In the genomic region with DNA sequence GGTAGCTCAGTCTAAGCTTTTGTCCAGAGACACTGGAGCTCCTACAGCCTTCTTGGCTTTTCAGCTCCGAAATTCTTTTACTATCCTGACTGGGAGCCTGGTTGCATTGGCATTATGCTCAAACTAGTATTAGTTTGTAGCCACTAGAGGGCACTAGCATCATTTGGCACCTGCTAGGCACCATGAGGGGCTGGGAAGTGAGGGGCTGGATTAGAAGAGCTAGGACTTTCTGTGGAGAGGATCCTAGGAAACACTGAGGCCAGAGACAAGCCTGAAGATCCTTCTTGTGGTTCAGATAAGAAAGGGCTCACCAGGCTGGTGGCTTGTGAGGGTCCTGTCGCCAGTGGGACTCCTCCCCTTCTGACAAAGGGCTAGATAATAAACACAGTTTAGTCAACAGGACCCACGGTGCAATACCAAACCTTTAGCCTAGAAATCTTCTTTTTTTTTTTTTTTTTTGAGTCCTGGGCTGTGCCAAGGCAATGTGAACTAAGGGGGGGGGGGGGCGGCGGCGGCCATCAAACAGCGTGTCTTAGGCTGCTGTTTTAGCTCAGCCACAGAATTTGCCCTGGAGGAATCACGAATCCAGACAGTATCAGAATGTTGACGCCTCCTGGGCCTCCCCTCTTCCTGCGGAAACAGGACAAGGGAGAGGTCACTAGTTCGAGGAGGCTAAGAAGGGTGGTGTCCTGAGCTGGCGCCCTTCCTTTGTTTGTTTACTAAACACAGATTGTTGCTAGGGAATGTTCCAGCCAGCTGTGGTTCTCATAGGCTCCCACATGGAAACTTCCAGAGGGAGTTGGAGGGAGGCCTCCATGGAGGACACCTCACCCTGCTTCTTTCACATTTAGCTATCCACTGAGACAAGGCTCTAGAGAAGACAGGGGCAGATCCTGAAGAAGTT, we compare ENCODE assay signal across 8 mouse cellular contexts. TPM values are rescaled to one million over a fixed set of nuclear protein-coding genes. Genes with fewer than 3 reads are reported as not detected.
A peak's percentile ranks its signal among the peaks of the same experiment; 100 is the strongest.
DNase-seq lines count a peak whose midpoint lies in the region; ATAC-seq and TF ChIP-seq lines count a peak whose summit lies in the region.

No protein-coding gene starts in this region.

- peak; percentile 54 for TF ChIP-seq POLR2A in heart, adult 2 months (IDR thresholded peaks at IDR 0.05; ENCODE audit: insufficient read depth, low read depth, low read length)

- H3K36me3 ChIP-seq in embryonic facial prominence, embryonic 10.5 days (replicated peaks), result no peaks in the 10 kb centered on the region
- H3K36me3 ChIP-seq in heart, adult 2 months (ENCODE audit: control insufficient read depth, insufficient read depth, low read length), result peaks cover 7% of the 10 kb centered on the region; the same call in 1 of the 2 replicates
- no peaks in the 10 kb centered on the region for H3K36me3 ChIP-seq in limb, embryonic 12.5 days
- no peaks in the 10 kb centered on the region for H3K36me3 ChIP-seq in midbrain, embryonic 13.5 days
- no peaks in the 10 kb centered on the region for H3K36me3 ChIP-seq in stomach, embryonic 14.5 days (ENCODE audit: control insufficient read depth, insufficient read depth, low read length)

- H3K27ac ChIP-seq in embryonic facial prominence, embryonic 10.5 days (replicated peaks), result no peak overlapping the region
- peak overlapping the region; percentile 97 for H3K27ac ChIP-seq in heart, adult 2 months
- no peak overlapping the region for H3K27ac ChIP-seq in limb, embryonic 12.5 days
- H3K27ac ChIP-seq in midbrain, embryonic 13.5 days, result no peak overlapping the region
- no peak overlapping the region for H3K27ac ChIP-seq in stomach, embryonic 14.5 days (ENCODE audit: low read length)

- H3K9ac ChIP-seq in heart, adult 2 months (ENCODE audit: low read depth, low read length), result peak overlapping the region; percentile 52
- no peak overlapping the region for H3K9ac ChIP-seq in limb, embryonic 12.5 days (replicated peaks)
- H3K9ac ChIP-seq in midbrain, embryonic 13.5 days (replicated peaks), result no peak overlapping the region
- no peak overlapping the region for H3K9ac ChIP-seq in stomach, embryonic 14.5 days (replicated peaks; ENCODE audit: low read depth, low read length)

- ATAC-seq in limb, embryonic 12.5 days (ENCODE audit: insufficient number of reproducible peaks, insufficient read depth, low FRiP score, low TSS enrichment, low read depth), result peak; percentile 66
- peak; percentile 90 for ATAC-seq in midbrain, embryonic 13.5 days
- ATAC-seq in stomach, embryonic 14.5 days (ENCODE audit: insufficient number of reproducible peaks, insufficient read depth, low FRiP score, low read depth), result peak; percentile 72; the same call in 1 of the 2 replicates

- no peak overlapping the region for H3K4me3 ChIP-seq in embryonic facial prominence, embryonic 10.5 days
- no peak overlapping the region for H3K4me3 ChIP-seq in heart, adult 2 months
- H3K4me3 ChIP-seq in limb, embryonic 12.5 days (replicated peaks), result no peak overlapping the region
- H3K4me3 ChIP-seq in midbrain, embryonic 13.5 days (replicated peaks), result no peak overlapping the region
- no peak overlapping the region for H3K4me3 ChIP-seq in stomach, embryonic 14.5 days (ENCODE audit: low read depth, low read length)

- peak; percentile 99 for TF ChIP-seq EP300 in heart, adult 2 months (IDR thresholded peaks at IDR 0.05; ENCODE audit: insufficient read depth, low read depth, low read length)

- no peak overlapping the region for H3K4me2 ChIP-seq in limb, embryonic 12.5 days
- H3K4me2 ChIP-seq in midbrain, embryonic 13.5 days (replicated peaks), result no peak overlapping the region
- H3K4me2 ChIP-seq in stomach, embryonic 14.5 days (replicated peaks; ENCODE audit: low read depth, low read length), result no peak overlapping the region

- peak; percentile 89 for TF ChIP-seq CTCF in heart, adult 2 months (IDR thresholded peaks at IDR 0.05)

- H3K9me3 ChIP-seq in embryonic facial prominence, embryonic 10.5 days, result no peaks in the 10 kb centered on the region
- H3K9me3 ChIP-seq in limb, embryonic 12.5 days, result no peaks in the 10 kb centered on the region
- H3K9me3 ChIP-seq in midbrain, embryonic 13.5 days, result no peaks in the 10 kb centered on the region
- H3K9me3 ChIP-seq in stomach, embryonic 14.5 days (ENCODE audit: control insufficient read depth, low read depth, low read length), result no peaks in the 10 kb centered on the region

- peaks cover 8% of the 10 kb centered on the region; the same call in 1 of the 2 replicates for H3K4me1 ChIP-seq in embryonic facial prominence, embryonic 10.5 days
- peaks cover 9% of the 10 kb centered on the region for H3K4me1 ChIP-seq in heart, adult 2 months (ENCODE audit: control insufficient read depth, insufficient read depth, low read length)
- no peaks in the 10 kb centered on the region for H3K4me1 ChIP-seq in limb, embryonic 12.5 days (replicated peaks)
- no peaks in the 10 kb centered on the region; the same call in 1 of the 2 replicates for H3K4me1 ChIP-seq in midbrain, embryonic 13.5 days (replicated peaks)
- peaks cover 3% of the 10 kb centered on the region; the same call in 1 of the 2 replicates for H3K4me1 ChIP-seq in stomach, embryonic 14.5 days (ENCODE audit: control insufficient read depth, insufficient read depth, low read length)

- peak; percentile 41 to 44 for DNase-seq in B cell, adult 2 months
- DNase-seq in adrenal gland, postnatal 14 days, result peak; percentile 79
- DNase-seq in embryonic facial prominence, embryonic 10.5 days (ENCODE audit: low spot score), result peak; percentile 61
- DNase-seq in heart, adult 2 months, result peak; percentile 84 to 92
- DNase-seq in kidney, adult 11 months, result peak; percentile 86

- 32% methylated on average over 12 of the region's 12 CpGs for WGBS in embryonic facial prominence, embryonic 10.5 days
- under 1% methylated on average over 12 of the region's 12 CpGs for WGBS in heart, adult 2 months
- WGBS in limb, embryonic 12.5 days, result 52% methylated on average over 12 of the region's 12 CpGs
- WGBS in midbrain, embryonic 13.5 days, result 55% methylated on average over 12 of the region's 12 CpGs
- 29% methylated on average over 12 of the region's 12 CpGs for WGBS in stomach, embryonic 14.5 days

- intact Hi-C loops in heart, adult 2 months (cut with DNase I), result loop anchor here (1.0 to 2.0 kb wide), 4 partner anchors 20 to 330 kb away; partner anchors contain the start of gene Tppp

- H3K27me3 ChIP-seq in embryonic facial prominence, embryonic 10.5 days (replicated peaks; ENCODE audit: low read depth, poor library complexity, severe bottlenecking), result no peaks in the 10 kb centered on the region; the same call in 1 of the 2 replicates
- H3K27me3 ChIP-seq in heart, adult 2 months (ENCODE audit: control insufficient read depth, insufficient read depth, low read length), result no peaks in the 10 kb centered on the region
- peaks cover 3% of the 10 kb centered on the region; the same call in 1 of the 2 replicates for H3K27me3 ChIP-seq in limb, embryonic 12.5 days
- no peaks in the 10 kb centered on the region for H3K27me3 ChIP-seq in midbrain, embryonic 13.5 days
- no peaks in the 10 kb centered on the region for H3K27me3 ChIP-seq in stomach, embryonic 14.5 days (ENCODE audit: control insufficient read depth, insufficient read depth, low read length)

- H3K79me2 ChIP-seq in heart, adult 2 months (replicated peaks; ENCODE audit: control insufficient read depth, insufficient read depth, low read length), result no peaks in the 10 kb centered on the region

RNA-seq across cellular contexts. Expression of gene Zdhhc11, which starts 7.1 kb away (rescaled TPM):
- not detected in 2 replicates for total RNA-seq in adrenal gland, postnatal 14 days (2021)
- polyA plus RNA-seq in embryonic facial prominence, embryonic 10.5 days (2016; fragmentation: Nextera tagmentation; extraction: Ambion mirVana), result not detected in 2 replicates
- total RNA-seq in heart, adult 2 months (2021), result not detected
- polyA plus RNA-seq in heart, adult 2 months (2012; rRNA removed), result not detected in 2 replicates
- polyA plus RNA-seq in limb, embryonic 12.5 days (2016; fragmentation: Nextera tagmentation; extraction: Ambion mirVana), result not detected in 2 replicates
- polyA plus RNA-seq in midbrain, embryonic 13.5 days (2015; fragmentation: Nextera tagmentation; extraction: Ambion mirVana), result not detected in 2 replicates
- not detected in 2 replicates for polyA plus RNA-seq in stomach, embryonic 14.5 days (2014; fragmentation: Nextera tagmentation; extraction: Ambion mirVana)

RNA-seq across cellular contexts. Expression of gene Brd9, which starts 33.2 kb away (rescaled TPM):
- 28.5 and 31.8 TPM in 2 replicates for total RNA-seq in adrenal gland, postnatal 14 days (2021)
- polyA plus RNA-seq in embryonic facial prominence, embryonic 10.5 days (2016; fragmentation: Nextera tagmentation; extraction: Ambion mirVana), result 50.6 and 57.3 TPM in 2 replicates
- total RNA-seq in heart, adult 2 months (2021), result 10 to 100 TPM; 20.3 to 21.3 TPM
- polyA plus RNA-seq in heart, adult 2 months (2012; rRNA removed), result 25.7 and 38.8 TPM in 2 replicates
- polyA plus RNA-seq in limb, embryonic 12.5 days (2016; fragmentation: Nextera tagmentation; extraction: Ambion mirVana), result 59.7 and 66.7 TPM in 2 replicates
- 96.4 and 101 TPM in 2 replicates for polyA plus RNA-seq in midbrain, embryonic 13.5 days (2015; fragmentation: Nextera tagmentation; extraction: Ambion mirVana)
- 55.2 and 57.8 TPM in 2 replicates for polyA plus RNA-seq in stomach, embryonic 14.5 days (2014; fragmentation: Nextera tagmentation; extraction: Ambion mirVana)

RNA-seq across cellular contexts. Expression of gene Trip13, which starts 33.2 kb away (rescaled TPM):
- total RNA-seq in adrenal gland, postnatal 14 days (2021), result 2.6 and 4.6 TPM in 2 replicates
- 72.2 and 73.7 TPM in 2 replicates for polyA plus RNA-seq in embryonic facial prominence, embryonic 10.5 days (2016; fragmentation: Nextera tagmentation; extraction: Ambion mirVana)
- total RNA-seq in heart, adult 2 months (2021), result under 1 TPM; 0.14 to 0.21 TPM
- 0.20 and 0.27 TPM in 2 replicates for polyA plus RNA-seq in heart, adult 2 months (2012; rRNA removed)
- polyA plus RNA-seq in limb, embryonic 12.5 days (2016; fragmentation: Nextera tagmentation; extraction: Ambion mirVana), result 49.5 and 57.6 TPM in 2 replicates
- 17.4 and 19.7 TPM in 2 replicates for polyA plus RNA-seq in midbrain, embryonic 13.5 days (2015; fragmentation: Nextera tagmentation; extraction: Ambion mirVana)
- polyA plus RNA-seq in stomach, embryonic 14.5 days (2014; fragmentation: Nextera tagmentation; extraction: Ambion mirVana), result 35.2 and 44.4 TPM in 2 replicates

RNA-seq across cellular contexts. Expression of gene Tppp, which starts 38.4 kb away (rescaled TPM):
- total RNA-seq in adrenal gland, postnatal 14 days (2021), result 8.5 and 9.9 TPM in 2 replicates
- 0.59 and 0.64 TPM in 2 replicates for polyA plus RNA-seq in embryonic facial prominence, embryonic 10.5 days (2016; fragmentation: Nextera tagmentation; extraction: Ambion mirVana)
- 10 to 100 TPM; 14.3 to 15.6 TPM for total RNA-seq in heart, adult 2 months (2021)
- polyA plus RNA-seq in heart, adult 2 months (2012; rRNA removed), result 13.3 and 24.5 TPM in 2 replicates
- 0.53 and 0.58 TPM in 2 replicates for polyA plus RNA-seq in limb, embryonic 12.5 days (2016; fragmentation: Nextera tagmentation; extraction: Ambion mirVana)
- 6.4 and 6.7 TPM in 2 replicates for polyA plus RNA-seq in midbrain, embryonic 13.5 days (2015; fragmentation: Nextera tagmentation; extraction: Ambion mirVana)
- polyA plus RNA-seq in stomach, embryonic 14.5 days (2014; fragmentation: Nextera tagmentation; extraction: Ambion mirVana), result 1.4 and 1.8 TPM in 2 replicates

Comparison
In these comparisons a context has a peak if more than half of its experiments do, and no peak if none do; other contexts are left out.
1. RNA of gene Trip13, which starts 33.2 kb away (polyA plus RNA-seq): 72.2 to 73.7 TPM in embryonic facial prominence, embryonic 10.5 days, 49.5 to 57.6 TPM in limb, embryonic 12.5 days, 35.2 to 44.4 TPM in stomach, embryonic 14.5 days and 17.4 to 19.7 TPM in midbrain, embryonic 13.5 days; 0.20 to 0.27 TPM in heart, adult 2 months; every median in the first group is over 10 times any median in the second.
2. Peak in every context shown above with its lines, with median percentiles within 50 percentile points of each other: DNase-seq and ATAC-seq.